In the genomic region with DNA sequence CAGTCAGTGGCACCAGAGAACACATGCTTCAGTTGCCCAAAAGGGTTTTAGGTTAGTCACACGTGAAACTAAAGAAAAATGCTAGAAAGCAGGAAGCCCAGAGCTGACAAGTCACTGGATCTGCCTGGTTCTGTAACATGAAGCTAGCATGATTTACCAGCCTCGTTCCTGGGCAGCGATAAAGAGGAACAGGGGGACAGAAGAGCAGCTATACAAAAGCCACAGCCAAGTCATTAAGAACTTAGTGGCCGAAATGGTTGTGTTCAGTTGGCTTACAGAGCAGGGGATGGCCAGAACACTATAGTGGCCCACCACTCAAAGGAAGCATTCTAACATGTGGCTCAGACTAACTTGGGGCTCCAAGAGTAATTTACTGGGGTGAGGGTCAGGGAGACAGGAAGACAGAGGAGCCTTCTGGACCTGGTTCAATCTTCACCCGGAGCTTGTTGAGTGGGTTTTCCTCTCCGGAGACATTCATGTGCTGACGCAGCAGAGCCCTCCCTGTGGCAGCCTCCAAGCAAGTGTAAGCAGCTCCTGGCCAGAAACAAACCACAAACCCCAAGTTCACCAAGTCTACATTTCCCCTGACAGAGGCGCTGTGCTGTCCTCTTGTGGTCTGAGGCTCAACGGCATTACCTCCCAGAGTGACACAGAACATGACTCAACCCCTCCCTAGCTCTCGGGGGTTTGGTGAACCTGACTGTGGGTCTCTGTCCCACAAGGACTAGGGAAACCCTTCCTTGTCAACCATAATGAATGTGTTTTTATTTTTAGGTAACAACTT, we compare ENCODE assay signal across 1 mouse cellular context.
A peak's percentile ranks its signal among the peaks of the same experiment; 100 is the strongest.
TF ChIP-seq lines count a peak whose summit lies in the region.

No protein-coding gene starts in this region.

TF ChIP-seq in CH12.LX, 34 proteins besides CTCF, POLR2A, EP300 and RAD21:
- TF ChIP-seq MAFK (IDR thresholded peaks at IDR 0.05; ENCODE audit: insufficient replicate concordance, low read length), result 0 out of 2 replicates have a peak, but pooled peaks have one; percentile 14
- TF ChIP-seq USF2 (conservative IDR thresholded peaks at IDR 0.05; ENCODE audit: low read depth, low read length), result no peak
- TF ChIP-seq BHLHE40 (IDR thresholded peaks at IDR 0.05; ENCODE audit: low read depth, low read length), result no peak
- TF ChIP-seq JUN (IDR thresholded peaks at IDR 0.05; ENCODE audit: insufficient read depth, low read depth, low read length), result no peak
- TF ChIP-seq ZKSCAN1 (IDR thresholded peaks at IDR 0.05; ENCODE audit: borderline replicate concordance, low read depth, low read length), result no peak
- TF ChIP-seq TBP (conservative IDR thresholded peaks at IDR 0.05; ENCODE audit: low read depth, low read length), result no peak
- no peak for TF ChIP-seq MAX (IDR thresholded peaks at IDR 0.05; ENCODE audit: low read length)
- TF ChIP-seq ZMIZ1 (IDR thresholded peaks at IDR 0.05; ENCODE audit: low read depth, low read length), result no peak
- TF ChIP-seq UBTF (IDR thresholded peaks at IDR 0.05; ENCODE audit: low read depth, low read length), result no peak
- no peak for TF ChIP-seq MYC (IDR thresholded peaks at IDR 0.05; ENCODE audit: low read depth, low read length)
- no peak for TF ChIP-seq ZNF384 (IDR thresholded peaks at IDR 0.05; ENCODE audit: low read depth, low read length)
- 0 out of 2 replicates have a peak, but pooled peaks have one; percentile 24 for TF ChIP-seq ETS1 (conservative IDR thresholded peaks at IDR 0.05; ENCODE audit: low read depth, low read length)
- no peak for TF ChIP-seq ZC3H11A (IDR thresholded peaks at IDR 0.05; ENCODE audit: low read depth, low read length)
- no peak for TF ChIP-seq USF1 (IDR thresholded peaks at IDR 0.05; ENCODE audit: low read depth, low read length)
- no peak for TF ChIP-seq TCF12 (IDR thresholded peaks at IDR 0.05; ENCODE audit: low read depth, low read length)
- no peak for TF ChIP-seq CHD1 (IDR thresholded peaks at IDR 0.05; ENCODE audit: low read depth, low read length)
- TF ChIP-seq IRF4 (IDR thresholded peaks at IDR 0.05; ENCODE audit: low read depth, low read length), result 0 out of 2 replicates have a peak, but pooled peaks have one; percentile 17
- TF ChIP-seq GABPA (IDR thresholded peaks at IDR 0.05; ENCODE audit: insufficient replicate concordance, low read depth, low read length), result no peak
- no peak for TF ChIP-seq MEF2A (IDR thresholded peaks at IDR 0.05; ENCODE audit: borderline replicate concordance, low read depth, low read length)
- no peak for TF ChIP-seq CHD2 (IDR thresholded peaks at IDR 0.05; ENCODE audit: low read length)
- TF ChIP-seq NRF1 (IDR thresholded peaks at IDR 0.05; ENCODE audit: low read depth, low read length), result no peak
- TF ChIP-seq POLR2AphosphoS2 (IDR thresholded peaks at IDR 0.05; ENCODE audit: low read depth, low read length), result no peak
- TF ChIP-seq E2F4 (IDR thresholded peaks at IDR 0.05; ENCODE audit: insufficient replicate concordance, low read depth, low read length), result no peak
- no peak for TF ChIP-seq JUND (conservative IDR thresholded peaks at IDR 0.05; ENCODE audit: low read depth, low read length)
- no peak for TF ChIP-seq NELFE (IDR thresholded peaks at IDR 0.05; ENCODE audit: low read depth, low read length)
- no peak for TF ChIP-seq PAX5 (IDR thresholded peaks at IDR 0.05; ENCODE audit: low read length)
- TF ChIP-seq HCFC1 (IDR thresholded peaks at IDR 0.05; ENCODE audit: low read depth, low read length), result no peak
- no peak for TF ChIP-seq SIN3A (IDR thresholded peaks at IDR 0.05; ENCODE audit: low read length)
- TF ChIP-seq MXI1 (IDR thresholded peaks at IDR 0.05; ENCODE audit: low read depth, low read length), result 0 out of 2 replicates have a peak, but pooled peaks have one; percentile 19
- TF ChIP-seq KAT2A (IDR thresholded peaks at IDR 0.05; ENCODE audit: insufficient replicate concordance, low read length), result no peak
- TF ChIP-seq ELF1 (IDR thresholded peaks at IDR 0.05; ENCODE audit: low read depth, low read length), result no peak
- TF ChIP-seq SMC3 (IDR thresholded peaks at IDR 0.05; ENCODE audit: low read depth, low read length), result peak; percentile 42
- TF ChIP-seq RCOR1 (conservative IDR thresholded peaks at IDR 0.05; ENCODE audit: low read depth, low read length), result no peak
- TF ChIP-seq MAZ (IDR thresholded peaks at IDR 0.05; ENCODE audit: low read depth, low read length), result no peak
